Mouse (Mus musculus) heart, adult 2 months (tissue): ENCODE measurements at regions not wholly inside any gene's neighbourhood (a gene's known extent, or its start where the extent isn't known, plus 50 kb on each side); places are given as distances from the start of the nearest gene placed in this dataset.

Experiments
- CTCF ChIP-seq: fragments of 200-600 bp; IDR thresholded peaks from 2 replicates; pipeline ENCODE4 v1.8.1; 2022; ENCODE audit warnings: antibody characterized with exemption, mild to moderate bottlenecking, moderate library complexity
- EP300 ChIP-seq: fragments of 200-500 bp; IDR thresholded peaks from 2 replicates; pipeline ENCODE4 v1.6.1; 2011; ENCODE audit warnings: low read depth, low read length, control low read depth; ENCODE audit not compliant: insufficient read depth
- POLR2A ChIP-seq: fragments of 200-500 bp; IDR thresholded peaks from 2 replicates; pipeline ENCODE4 v1.6.1; 2011; ENCODE audit warnings: mild to moderate bottlenecking, low read depth, low read length, control low read depth; ENCODE audit not compliant: insufficient read depth

- TF ChIP-seq EP300 = no peak
- TF ChIP-seq POLR2A = no peak
- TF ChIP-seq CTCF = no peak
Observed at GRCm38 (mm10) chr4:39958687-39959086, 184.2 kb upstream of the Aco1 start.
